Mouse (Mus musculus): Measurements from ENCODE around the gene Cfd. TPM values are rescaled to one million over a fixed set of nuclear protein-coding genes. Genes with fewer than 3 reads are reported as not detected.

Cfd gene
- total RNA-seq, 2 experiments from 2014 or later = 11.1 to 61.8 TPM

DNA sequence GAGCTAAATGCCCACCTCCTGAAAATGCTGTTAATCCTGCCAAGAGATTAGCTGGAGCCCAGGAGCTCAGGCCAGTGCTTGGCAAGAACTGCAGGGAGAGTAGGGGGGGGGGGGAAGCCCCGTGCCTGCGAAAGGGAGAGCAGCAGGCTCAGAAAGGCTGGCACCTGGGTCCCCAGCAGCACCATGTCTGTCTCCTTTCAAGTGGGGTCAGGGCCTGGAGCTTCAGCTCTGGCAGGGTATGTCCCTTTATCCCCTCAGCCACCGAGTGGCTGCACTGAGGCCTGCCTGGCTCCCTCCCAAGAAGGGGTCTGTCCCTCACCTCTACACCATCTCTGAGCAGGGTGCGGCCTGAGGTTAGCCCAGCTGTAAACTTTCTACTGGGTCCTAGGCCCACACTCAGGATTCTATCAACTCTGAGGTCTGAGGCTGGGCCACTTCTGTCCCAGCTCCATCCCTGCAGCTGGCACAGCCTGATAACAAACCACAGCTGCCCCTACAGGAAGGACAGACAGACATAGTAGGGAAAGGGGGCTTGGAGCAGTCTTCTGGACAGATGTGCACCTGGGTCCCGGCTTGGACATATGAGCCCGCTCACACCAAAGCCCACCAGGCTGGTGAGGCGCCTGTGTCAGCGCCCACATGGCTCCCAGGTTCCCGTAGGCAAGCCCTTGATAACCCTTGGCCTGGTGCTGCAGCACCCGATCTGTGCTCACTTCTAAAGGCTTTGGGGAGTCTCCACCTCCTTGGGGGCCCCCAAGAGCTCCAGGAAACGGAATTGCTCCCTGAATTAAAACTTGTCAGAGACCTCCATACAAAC is 23.7 kb downstream of the Cfd start:
- no peak for DNase-seq (ENCODE audit: low spot score)
- intact Hi-C loops (cut with DNase I) = no loop called here

DNA sequence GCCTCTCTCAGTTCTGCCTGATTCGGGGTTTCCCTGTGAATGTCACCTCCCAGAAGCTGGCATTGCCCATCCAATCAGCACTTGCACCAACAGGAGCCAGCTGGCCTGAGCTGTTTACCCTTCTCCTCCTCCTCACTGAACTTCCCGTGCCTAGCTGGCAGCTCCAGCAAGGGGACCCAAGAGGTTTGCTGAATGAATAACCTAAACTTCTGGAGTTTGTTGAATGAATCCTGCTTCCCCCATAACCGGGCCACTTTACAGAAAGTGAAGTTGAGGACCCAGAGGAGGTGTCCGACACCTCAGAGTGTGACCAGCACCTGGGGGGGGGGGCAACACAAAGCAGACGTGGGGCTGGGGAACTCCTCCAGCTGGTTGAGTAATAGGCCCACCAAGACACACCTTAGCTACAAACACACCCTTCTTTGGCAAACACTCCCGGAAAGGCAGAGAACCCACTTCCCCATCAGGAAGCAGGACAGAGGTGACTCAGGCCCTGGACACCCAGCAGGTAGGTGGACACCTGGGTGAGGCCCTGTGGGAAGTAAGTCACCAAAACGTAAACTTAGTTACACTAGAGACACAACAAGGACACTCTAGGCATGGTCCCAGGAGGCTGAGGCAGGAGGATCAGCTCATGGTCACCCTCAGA is 24.4 kb downstream of the Cfd start:
- no peak for DNase-seq (ENCODE audit: low spot score)
- intact Hi-C loops (cut with DNase I) = no loop called here

DNA sequence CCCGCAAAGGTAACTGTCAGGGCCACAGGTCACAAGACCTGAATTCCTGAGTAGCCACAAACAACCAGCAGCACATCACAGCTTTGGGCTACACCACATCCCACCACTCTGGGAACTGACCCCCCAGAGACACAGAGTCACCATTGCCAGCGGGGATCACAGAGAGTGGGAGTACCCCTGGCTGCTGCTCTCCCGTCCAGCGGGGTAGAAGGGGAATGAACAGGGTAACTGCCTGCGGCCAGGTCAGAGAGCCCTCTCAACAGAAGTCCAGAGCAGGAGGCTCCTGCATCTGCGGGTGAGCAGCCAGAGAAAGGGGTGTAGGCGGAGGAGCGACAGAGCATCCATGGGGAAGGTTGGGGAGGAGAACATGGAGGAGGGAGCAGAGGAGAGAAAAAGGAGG is 25.4 kb downstream of the Cfd start:
- DNase-seq (ENCODE audit: low spot score) = no peak
- intact Hi-C loops (cut with DNase I) = no loop called here

DNA sequence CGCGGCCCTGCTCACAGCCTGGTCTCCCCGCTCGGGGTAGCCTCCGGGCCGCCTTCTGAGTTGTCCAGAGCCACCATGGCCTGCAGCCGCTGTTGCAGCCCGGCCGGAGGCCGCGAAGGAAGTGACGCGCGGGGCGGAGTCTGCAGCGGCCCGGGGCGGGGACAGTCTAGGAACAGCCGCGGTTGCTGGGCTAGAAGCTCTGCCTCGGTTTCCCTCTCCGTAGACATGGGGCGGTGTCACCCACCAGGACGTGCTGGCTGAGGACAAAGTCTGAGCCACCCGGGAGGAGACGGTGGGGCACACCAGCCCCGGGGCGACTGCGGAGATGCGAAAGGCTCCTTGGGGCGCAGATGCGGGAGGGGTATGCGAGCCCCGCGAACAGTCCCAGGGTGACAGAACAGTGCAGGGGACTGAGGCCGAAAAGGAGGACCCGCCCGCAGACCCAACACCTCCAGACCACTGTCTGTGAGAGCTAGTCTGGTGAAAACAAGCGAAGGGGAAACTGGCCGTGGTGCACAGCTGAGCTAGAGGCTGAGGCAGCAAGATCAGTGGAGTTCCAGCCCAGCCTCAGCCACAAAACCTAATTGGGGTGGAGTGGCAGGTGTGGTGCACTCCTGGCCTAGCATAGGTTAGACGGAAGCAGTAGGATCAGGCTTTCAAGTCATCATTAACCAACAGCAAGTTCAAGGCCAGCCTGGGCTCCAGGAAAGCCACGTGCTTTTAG is 26.3 kb downstream of the Cfd start, which contains the start of gene Kiss1r:
Gene Kiss1r, plus strand, starts transcription at position 164 of the 724 bp plus-strand sequence.
- DNase-seq (ENCODE audit: low spot score) = peak; percentile 78
- intact Hi-C loops (cut with DNase I) = no loop called here

DNA sequence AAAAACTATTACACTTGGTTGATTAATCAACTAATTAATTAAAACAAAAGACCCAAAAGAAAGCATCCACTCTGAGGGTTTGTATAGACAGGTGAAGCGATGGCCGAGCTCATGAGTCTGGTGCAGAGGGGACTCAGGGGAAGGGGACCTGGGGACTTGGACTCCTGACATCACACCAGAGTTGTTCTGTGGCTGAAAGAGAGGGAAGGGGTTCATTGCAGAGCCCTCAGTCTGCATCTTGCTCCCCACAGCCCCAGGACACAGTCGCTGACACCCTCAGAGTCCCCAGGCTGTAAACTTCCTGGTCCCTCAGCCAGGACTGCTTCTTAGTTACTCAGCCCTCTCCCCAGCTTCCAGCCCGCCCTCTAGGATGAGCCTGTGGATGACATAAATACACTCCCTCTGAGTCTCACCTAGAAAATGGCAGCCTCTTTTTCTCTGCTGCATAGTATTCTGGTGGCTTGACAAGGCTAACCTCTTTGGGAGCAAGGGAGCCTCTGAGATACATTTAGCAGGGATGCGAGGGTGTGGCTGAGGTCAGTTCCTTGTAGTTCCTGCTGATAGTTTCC is 27.0 kb downstream of the Cfd start:
- DNase-seq (ENCODE audit: low spot score) = no peak
- intact Hi-C loops (cut with DNase I) = no loop called here

DNA sequence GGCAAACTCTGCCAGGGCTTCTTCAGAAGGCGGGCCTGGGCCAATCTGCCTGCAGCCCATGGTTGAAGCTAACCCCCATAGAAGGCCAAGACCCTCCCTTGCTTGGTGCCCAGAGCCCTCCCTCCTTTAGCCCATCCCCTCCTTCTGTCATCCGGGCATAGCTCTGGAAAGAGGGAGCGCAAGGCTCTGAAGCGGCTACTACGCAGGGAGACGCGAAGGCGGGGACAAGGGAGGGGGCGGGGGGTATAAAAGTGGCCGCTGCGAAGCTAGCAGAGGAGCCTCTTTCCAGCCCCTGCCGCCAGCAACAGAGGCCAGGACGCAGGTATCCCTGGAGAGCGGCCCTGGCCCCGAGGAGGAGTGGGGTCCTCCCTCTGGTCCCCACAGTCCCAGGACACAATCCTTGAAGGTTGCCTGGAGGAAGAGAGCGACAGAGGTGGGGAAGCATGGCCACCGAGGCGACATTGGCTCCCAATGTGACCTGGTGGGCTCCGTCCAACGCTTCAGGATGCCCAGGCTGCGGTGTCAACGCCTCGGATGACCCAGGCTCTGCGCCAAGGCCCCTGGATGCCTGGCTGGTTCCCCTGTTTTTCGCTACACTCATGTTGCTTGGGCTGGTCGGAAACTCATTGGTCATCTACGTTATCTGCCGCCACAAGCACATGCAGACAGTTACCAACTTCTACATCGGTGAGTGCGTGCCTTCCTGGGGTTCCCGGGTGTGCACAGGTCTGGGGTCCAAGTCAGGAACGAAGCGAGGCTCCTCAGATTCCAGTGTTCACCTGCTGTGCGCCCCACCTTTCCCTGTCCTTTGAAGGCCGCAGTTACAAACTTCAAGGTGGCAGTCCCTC is 27.8 kb downstream of the Cfd start:
- DNase-seq (ENCODE audit: low spot score) = no peak
- intact Hi-C loops (cut with DNase I) = no loop called here

DNA sequence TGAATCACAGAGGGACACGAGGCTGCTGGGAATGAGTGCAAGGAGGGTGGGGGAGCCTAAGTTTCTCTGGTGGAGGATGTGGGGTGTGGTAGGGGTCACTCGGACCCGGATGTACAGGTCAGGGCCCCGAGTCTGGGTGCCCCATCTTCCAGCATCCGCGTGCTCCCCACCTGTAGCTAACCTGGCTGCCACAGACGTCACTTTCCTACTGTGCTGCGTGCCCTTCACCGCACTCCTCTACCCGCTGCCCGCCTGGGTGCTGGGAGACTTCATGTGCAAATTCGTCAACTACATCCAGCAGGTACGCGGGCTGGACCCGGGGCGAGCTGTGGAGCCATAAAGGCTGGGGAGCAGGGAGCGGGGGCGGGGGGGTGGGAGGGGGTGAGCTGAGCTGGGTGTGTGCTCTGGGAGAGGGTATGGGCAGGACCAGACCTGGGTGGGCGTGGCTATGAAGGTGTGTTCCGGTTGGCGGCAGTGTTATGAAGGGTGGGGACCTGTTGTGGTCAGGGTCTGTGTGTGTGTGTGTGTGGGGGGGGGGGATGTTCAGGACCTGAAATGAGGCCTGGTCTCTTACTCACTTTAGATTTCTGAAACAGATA is 28.7 kb downstream of the Cfd start:
- DNase-seq (ENCODE audit: low spot score) = no peak
- intact Hi-C loops (cut with DNase I) = no loop called here

DNA sequence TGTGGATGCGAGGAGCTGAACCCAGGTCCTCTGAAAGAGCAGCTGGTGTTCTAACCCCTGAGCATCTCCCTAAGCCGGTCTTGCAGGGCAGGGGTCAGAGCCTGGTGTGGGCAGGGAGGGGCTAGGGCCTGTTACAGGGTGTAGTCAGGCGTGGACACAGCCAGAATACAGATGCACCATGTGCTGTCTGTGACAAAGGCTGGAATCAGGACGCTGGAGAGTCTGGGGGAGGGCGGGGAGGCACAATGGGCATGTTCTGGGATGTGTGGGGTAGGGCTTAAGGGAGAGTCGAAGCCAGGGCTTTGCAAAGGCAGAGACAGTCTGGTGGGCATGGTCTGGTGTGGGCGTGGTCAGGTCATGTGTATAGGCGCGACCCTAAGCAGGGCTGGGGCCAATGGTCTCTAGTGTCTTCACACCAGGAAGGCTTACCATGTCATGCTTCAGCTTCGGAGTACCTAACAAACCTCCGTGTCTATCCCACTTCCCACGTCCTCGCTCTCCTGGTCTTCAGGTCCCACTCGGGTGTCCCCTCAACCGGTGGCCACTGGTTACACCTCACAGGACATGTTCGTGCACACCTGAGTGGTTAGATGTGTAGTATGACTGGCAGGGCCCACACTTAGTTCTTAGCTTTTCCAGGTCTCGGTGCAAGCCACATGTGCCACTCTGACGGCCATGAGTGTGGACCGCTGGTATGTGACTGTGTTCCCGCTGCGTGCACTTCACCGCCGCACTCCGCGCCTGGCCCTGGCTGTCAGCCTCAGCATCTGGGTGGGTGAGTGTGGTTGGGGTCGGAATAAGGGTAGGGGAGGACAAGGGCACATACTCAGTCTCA is 29.6 kb downstream of the Cfd start:
- intact Hi-C loops (cut with DNase I) = no loop called here
- no peak for DNase-seq (ENCODE audit: low spot score)

DNA sequence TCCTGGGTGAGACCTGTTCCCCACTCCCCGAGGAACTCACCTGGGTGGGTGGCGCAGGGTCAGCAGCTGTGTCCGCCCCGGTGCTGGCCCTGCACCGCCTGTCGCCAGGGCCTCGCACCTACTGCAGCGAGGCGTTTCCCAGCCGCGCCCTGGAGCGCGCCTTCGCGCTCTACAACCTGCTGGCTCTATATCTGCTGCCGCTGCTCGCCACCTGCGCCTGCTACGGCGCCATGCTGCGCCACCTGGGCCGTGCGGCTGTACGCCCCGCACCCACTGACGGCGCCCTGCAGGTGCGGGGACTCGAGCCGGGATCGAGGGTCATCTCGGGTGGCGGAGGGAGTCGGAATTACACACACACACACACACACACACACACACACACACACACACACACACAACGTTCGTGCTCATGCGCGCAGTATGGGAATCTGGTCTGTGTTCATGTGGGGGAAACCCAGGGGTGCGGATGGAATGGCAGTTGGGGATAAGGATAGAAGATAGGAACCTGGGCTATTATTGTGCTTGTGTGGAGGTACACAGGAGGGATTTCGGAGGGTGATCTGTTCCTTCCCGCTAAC is 30.4 kb downstream of the Cfd start, which contains the start of gene R3hdm4:
Gene R3hdm4, minus strand, starts transcription at position 251 of the 578 bp plus-strand sequence.
- intact Hi-C loops (cut with DNase I) = no loop called here
- DNase-seq (ENCODE audit: low spot score) = no peak

DNA sequence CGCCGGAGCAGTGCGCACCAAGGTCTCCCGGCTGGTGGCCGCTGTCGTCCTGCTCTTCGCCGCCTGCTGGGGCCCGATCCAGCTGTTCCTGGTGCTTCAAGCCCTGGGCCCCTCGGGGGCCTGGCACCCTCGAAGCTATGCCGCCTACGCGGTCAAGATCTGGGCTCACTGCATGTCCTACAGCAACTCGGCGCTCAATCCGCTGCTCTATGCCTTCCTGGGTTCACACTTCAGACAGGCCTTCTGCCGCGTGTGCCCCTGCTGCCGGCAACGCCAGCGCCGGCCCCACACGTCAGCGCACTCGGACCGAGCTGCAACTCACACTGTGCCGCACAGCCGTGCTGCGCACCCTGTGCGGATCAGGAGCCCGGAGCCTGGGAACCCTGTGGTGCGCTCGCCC is 30.9 kb downstream of the Cfd start:
- no peak for DNase-seq (ENCODE audit: low spot score)
- intact Hi-C loops (cut with DNase I) = no loop called here

DNA sequence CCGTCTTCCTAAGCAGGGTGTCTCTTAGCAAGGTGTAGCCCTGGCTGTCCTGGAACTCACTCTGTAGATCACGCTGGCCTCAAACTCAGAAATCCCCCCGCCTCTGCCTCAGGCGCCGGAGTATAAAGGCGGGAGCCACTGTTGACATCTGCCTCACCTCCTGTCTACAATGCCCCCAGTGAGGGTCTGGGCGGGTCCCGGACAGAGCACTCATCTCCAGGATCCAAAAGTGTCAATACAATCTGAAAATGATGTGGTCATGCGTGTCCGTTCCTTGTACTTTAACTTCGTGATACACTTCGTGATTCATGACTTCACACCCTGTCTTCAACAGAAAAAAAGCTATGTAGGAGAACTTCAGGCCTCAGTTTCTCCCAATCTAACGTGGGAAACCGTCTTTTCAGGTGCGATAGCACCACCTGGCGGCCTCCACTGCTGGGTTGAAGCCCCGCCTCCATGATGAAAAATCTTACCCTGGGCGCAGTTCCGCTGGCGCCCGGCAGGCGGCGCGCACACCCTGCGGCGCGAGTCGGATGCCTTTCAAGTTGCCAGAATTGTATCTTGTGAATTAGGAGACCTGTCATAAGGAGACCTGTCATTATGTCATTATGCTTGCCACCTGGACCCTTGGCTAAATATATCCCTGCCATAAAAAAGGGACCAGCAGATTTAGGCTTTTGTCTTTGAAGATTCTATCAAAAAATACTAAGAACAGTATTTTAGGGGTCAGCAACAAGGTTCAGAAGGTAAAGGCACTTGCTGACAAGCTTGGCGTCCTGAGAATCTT is 34.5 kb downstream of the Cfd start:
- peak; percentile 77 for DNase-seq (ENCODE audit: low spot score)
- intact Hi-C loops (cut with DNase I) = loop anchor here (1.0 to 2.0 kb wide), 4 partner anchors 33 to 90 kb away; no protein-coding TSS in a partner anchor

DNA sequence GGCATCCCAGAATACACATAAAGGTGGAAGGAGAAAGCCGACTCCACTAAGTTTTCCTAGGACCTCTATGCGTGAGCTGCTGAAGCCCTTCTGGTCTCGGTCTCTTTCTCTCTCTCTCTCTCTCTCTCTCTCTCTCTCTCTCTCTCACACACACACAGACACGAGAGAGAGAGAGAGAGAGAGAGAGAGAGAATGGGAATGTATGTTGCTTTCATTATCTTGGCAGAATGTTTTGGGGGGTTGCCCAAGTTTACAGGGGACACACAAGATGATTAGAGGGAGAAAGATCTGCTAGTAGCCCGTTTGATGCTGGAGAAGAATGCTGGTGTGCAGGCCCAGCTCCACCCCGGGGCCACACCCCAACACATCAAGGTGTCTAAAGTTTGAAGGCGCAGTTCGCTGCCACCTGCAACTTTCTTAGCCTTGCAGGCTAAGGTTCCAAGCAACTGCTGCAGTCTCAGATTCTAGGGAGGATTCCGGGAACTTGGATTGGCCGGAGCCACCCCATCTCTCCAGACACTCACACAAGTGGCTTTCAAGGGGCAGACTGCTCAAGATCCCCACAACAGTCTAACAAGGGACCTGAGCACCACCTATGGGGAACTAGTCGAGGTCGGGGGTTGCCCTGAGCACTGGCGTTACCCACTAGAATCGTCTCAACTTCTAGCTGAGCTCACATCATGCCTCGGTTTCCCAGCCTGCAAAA is 35.3 kb downstream of the Cfd start:
- intact Hi-C loops (cut with DNase I) = loop anchor here (1.0 to 2.0 kb wide), 5 partner anchors 32 to 191 kb away; no protein-coding TSS in a partner anchor

DNA sequence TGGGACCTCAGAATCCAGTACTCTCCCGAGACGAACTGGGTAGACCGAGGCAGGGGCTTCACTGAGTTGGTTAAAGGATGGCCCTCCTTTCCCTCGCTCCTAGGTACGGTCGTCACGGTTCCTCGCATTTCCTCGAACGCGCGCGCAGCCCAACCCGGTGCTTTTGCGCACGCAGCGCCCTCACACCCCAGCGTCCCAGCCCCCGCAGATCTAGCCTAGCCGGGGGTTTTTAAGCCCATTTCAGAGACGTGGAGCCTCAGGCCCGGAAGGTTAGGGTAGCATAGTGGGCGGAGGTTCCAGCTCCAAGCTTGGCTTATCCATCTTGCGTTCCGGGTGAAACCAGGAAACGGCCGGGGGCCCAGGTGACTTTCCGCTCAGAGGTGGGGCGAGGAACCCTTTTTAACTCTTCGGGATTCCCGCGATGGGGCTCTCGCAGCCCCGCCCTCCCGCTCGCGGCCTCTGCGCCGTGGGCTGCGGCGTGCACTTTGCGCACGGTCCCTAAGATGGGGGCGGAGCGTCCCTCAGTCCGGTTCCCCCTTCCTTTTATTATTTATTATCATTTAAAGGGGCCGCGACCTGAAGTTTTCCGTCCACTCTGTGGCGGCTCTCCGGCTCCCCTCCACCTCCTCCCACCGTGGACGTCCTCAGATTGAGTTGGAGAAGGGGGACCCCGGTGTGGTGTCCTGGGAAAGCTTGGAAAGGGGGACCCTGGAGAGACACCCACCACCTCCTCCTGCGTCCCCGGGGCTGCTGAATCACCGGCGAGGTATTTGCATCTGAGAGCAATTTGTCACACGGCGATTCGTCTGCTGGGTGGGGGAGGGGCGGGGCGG is 36.1 kb downstream of the Cfd start, which contains the start of gene Arid3a:
Gene Arid3a, plus strand, starts transcription at position 553 of the 833 bp plus-strand sequence.
- peak; percentile 80 for DNase-seq (ENCODE audit: low spot score)
- intact Hi-C loops (cut with DNase I) = loop anchor here (2.0 kb wide), 1 partner anchor 190 kb away; no protein-coding TSS in a partner anchor

More for the DNA sequence above, 35.3 kb downstream of the Cfd start:
- DNase-seq (ENCODE audit: low spot score) = no peak

DNA sequence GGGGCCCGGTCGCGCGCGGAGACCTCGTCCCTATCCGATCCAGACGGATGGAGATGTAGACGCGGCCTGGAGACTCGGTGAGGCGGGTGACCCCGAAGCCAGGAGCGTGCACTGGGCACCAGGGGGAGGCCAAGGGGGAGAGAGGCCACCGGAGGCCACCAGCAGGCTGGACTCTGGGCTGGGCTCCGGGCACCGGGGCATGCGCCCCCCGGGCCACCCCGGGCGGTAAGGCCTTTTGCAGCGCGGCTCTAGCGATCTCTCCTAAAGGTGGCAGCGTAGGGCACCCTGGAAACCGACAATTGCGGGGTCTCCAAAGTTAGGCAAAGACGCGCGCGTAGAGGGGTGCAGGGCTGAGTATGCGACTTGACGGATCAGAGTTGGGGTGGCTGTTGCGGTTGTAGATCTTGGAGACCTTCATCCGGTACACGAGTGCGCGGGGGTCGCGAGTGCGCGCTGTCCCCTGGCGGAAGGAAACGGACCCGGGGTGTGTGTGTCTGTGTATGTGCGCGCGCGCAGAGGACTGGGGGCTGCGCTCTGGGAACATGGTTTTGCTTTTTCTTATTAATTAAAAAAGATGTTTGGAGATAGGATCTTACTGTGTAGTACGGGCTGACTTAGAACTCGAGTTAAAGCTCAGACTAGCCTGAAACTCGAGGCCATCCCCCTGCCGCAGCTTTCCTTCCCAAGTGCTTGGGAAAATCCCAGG is 36.8 kb downstream of the Cfd start:
- no peak for DNase-seq (ENCODE audit: low spot score)
- intact Hi-C loops (cut with DNase I) = loop anchor here (2.0 kb wide), 1 partner anchor 189 kb away; no protein-coding TSS in a partner anchor
